Mouse (Mus musculus) myocyte (in vitro differentiated cells): ENCODE results near the gene Adam12. TPM values are rescaled to one million over a fixed set of nuclear protein-coding genes. Genes with fewer than 3 reads are reported as not detected.

ENCODE experiments used
- H3K27me3 ChIP-seq: one replicate; pipeline ENCODE4 v1.6.1; 2011; ENCODE audit not compliant: control insufficient read depth, insufficient read depth, insufficient read length
- H3K36me3 ChIP-seq: one replicate; pipeline ENCODE4 v1.6.1; 2011; ENCODE audit not compliant: control insufficient read depth, insufficient read depth
- H3K4me2 ChIP-seq: one replicate; pipeline ENCODE4 v1.6.1; 2011; ENCODE audit warnings: low read depth, control low read depth
- H3K4me3 ChIP-seq: one replicate; pipeline ENCODE4 v1.5.1; 2011; ENCODE audit warnings: mild to moderate bottlenecking, control low read depth, moderate library complexity
- H3K79me2 ChIP-seq: one replicate; pipeline ENCODE4 v1.6.1; 2011; ENCODE audit not compliant: control insufficient read depth, insufficient read depth
- H3ac ChIP-seq: one replicate; pipeline ENCODE4 v1.6.1; 2011; ENCODE audit not compliant: control insufficient read depth, insufficient read length
- CEBPB ChIP-seq: IDR thresholded peaks from 2 replicates; pipeline ENCODE4 v1.6.1; 2011; ENCODE audit warnings: mild to moderate bottlenecking, moderate library complexity; ENCODE audit not compliant: poor library complexity, insufficient read depth, severe bottlenecking
- E2F4 ChIP-seq: IDR thresholded peaks from one replicate; pipeline ENCODE4 v1.6.1; 2011; ENCODE audit warnings: mild to moderate bottlenecking, control low read depth, moderate library complexity; ENCODE audit not compliant: insufficient read depth
- MAX ChIP-seq: IDR thresholded peaks from one replicate; pipeline ENCODE4 v1.6.1; 2011; ENCODE audit warnings: low read depth, mild to moderate bottlenecking, control low read depth
- MYOD1 ChIP-seq, 3 experiments: IDR thresholded peaks; one replicate each; pipeline ENCODE4 v1.6.1; 2011; ENCODE audit warnings: control low read depth in 2 of 3, low read depth in 2 of 3, mild to moderate bottlenecking in 2 of 3, moderate library complexity in 1 of 3; ENCODE audit not compliant: insufficient read length in 2 of 3, control insufficient read depth in 1 of 3
- MYOG ChIP-seq, 3 experiments: IDR thresholded peaks; one replicate each; pipeline ENCODE4 v1.6.1; 2011; ENCODE audit warnings: control low read depth in 2 of 3, low read depth in 2 of 3, mild to moderate bottlenecking in 2 of 3; ENCODE audit not compliant: insufficient read length in 2 of 3, control insufficient read depth in 1 of 3, insufficient read depth in 1 of 3
- POLR2A ChIP-seq: IDR thresholded peaks from one replicate; pipeline ENCODE4 v1.6.1; 2011; ENCODE audit warnings: low read depth, mild to moderate bottlenecking, control low read depth, moderate library complexity; ENCODE audit not compliant: insufficient read length
- POLR2AphosphoS2 ChIP-seq: IDR thresholded peaks from one replicate; pipeline ENCODE4 v1.6.1; 2011; ENCODE audit warnings: low read depth, control low read depth; ENCODE audit not compliant: insufficient read length
- REST ChIP-seq: IDR thresholded peaks from one replicate; pipeline ENCODE4 v1.6.1; 2011; ENCODE audit warnings: mild to moderate bottlenecking, control low read depth, moderate library complexity; ENCODE audit not compliant: insufficient read depth, insufficient read length
- SRF ChIP-seq: IDR thresholded peaks from one replicate; pipeline ENCODE4 v1.6.1; 2011; ENCODE audit warnings: low read depth; ENCODE audit not compliant: control insufficient read depth, insufficient read length
- TCF12 ChIP-seq: IDR thresholded peaks from one replicate; pipeline ENCODE4 v1.6.1; 2011; ENCODE audit warnings: mild to moderate bottlenecking, control low read depth; ENCODE audit not compliant: poor library complexity, insufficient read depth, severe bottlenecking
- TCF3 ChIP-seq: IDR thresholded peaks from one replicate; pipeline ENCODE4 v1.6.1; 2011; ENCODE audit warnings: low read depth, control low read depth; ENCODE audit not compliant: insufficient read length
- USF1 ChIP-seq: IDR thresholded peaks from one replicate; pipeline ENCODE4 v1.6.1; 2011; ENCODE audit warnings: low read depth, mild to moderate bottlenecking, control low read depth, moderate library complexity
- polyA plus RNA-seq: library from polyadenylated mRNA; unstranded; fragments of >200 nt; fragmentation: generic; extraction: Trizol; gene quantifications from one replicate; pipeline ENCODE4 v1.2.1, GENCODE M21; 2012; ENCODE audit warnings: missing spikeins

Gene Adam12
- polyA plus RNA-seq, 1 experiment = 7.2 TPM

DNA sequence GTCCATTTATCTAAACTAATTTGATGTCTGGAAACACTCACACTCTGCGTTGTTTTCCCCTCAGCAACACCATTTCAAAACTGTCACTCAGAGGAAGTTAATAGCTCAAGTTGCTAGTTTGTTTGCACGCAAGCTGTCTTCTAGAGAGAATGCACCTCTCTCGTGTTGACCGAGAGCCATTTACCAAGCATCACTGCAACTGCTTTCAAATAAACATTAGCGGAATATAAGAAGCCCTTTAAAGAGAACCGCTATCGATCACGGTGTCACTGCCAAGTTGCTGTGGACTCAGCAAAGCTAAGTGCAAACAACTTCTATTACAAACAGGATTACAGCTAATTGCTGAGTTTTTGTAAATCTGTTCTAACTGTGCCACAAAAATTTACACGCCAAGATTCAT, 87.8 kb downstream of the Adam12 start:
- H3K36me3 ChIP-seq = no peaks in the 10 kb centered on the region
- no peaks in the 10 kb centered on the region for H3K79me2 ChIP-seq
- no peaks in the 10 kb centered on the region for H3K27me3 ChIP-seq
- no peak overlapping the region for H3K4me3 ChIP-seq
- no peak for TF ChIP-seq POLR2AphosphoS2
- TF ChIP-seq TCF3 = no peak
- TF ChIP-seq TCF12 = no peak
- no peak for TF ChIP-seq REST
- no peak for TF ChIP-seq USF1
- no peak overlapping the region for H3K4me2 ChIP-seq
- no peak overlapping the region for H3ac ChIP-seq

- H3K4me3 ChIP-seq = no peak overlapping the region
- H3ac ChIP-seq = no peak overlapping the region
- H3K27me3 ChIP-seq = no peaks in the 10 kb centered on the region
- no peaks in the 10 kb centered on the region for H3K79me2 ChIP-seq
- no peaks in the 10 kb centered on the region for H3K36me3 ChIP-seq
- no peak overlapping the region for H3K4me2 ChIP-seq
- TF ChIP-seq POLR2A (no peak), MYOG (IDR thresholded peaks at IDR 0.05; ENCODE audit: control insufficient read depth in 1 of 3, insufficient read depth in 1 of 3, insufficient read length in 2 of 3, low read depth in 2 of 3) (no peak), CEBPB (no peak), TCF3 (no peak), SRF (no peak), MYOD1 (IDR thresholded peaks at IDR 0.05; ENCODE audit: control insufficient read depth in 1 of 3, insufficient read length in 2 of 3, low read depth in 2 of 3) (no peak), POLR2AphosphoS2 (no peak), USF1 (no peak), REST (no peak), MAX (no peak), E2F4 (no peak), TCF12 (no peak)
Observed at GRCm38 (mm10) chr7:134139291-134139949, 92.5 kb downstream of the Adam12 start.

- Histone ChIP-seq H3K4me3 (no peak overlapping the region), H3K4me2 (no peak overlapping the region), H3K27me3 (no peaks in the 10 kb centered on the region), H3K79me2 (no peaks in the 10 kb centered on the region), H3K36me3 (no peaks in the 10 kb centered on the region), H3ac (no peak overlapping the region)
- TF ChIP-seq CEBPB = no peak
- no peak for TF ChIP-seq MYOG (IDR thresholded peaks at IDR 0.05; ENCODE audit: control insufficient read depth in 1 of 3, insufficient read depth in 1 of 3, insufficient read length in 2 of 3, low read depth in 2 of 3)
- no peak for TF ChIP-seq TCF3
- no peak for TF ChIP-seq REST
- TF ChIP-seq MYOD1 (IDR thresholded peaks at IDR 0.05; ENCODE audit: control insufficient read depth in 1 of 3, insufficient read length in 2 of 3, low read depth in 2 of 3) = no peak
- no peak for TF ChIP-seq MAX
- TF ChIP-seq SRF = no peak
- no peak for TF ChIP-seq POLR2A
- TF ChIP-seq TCF12 = no peak
- no peak for TF ChIP-seq USF1
- no peak for TF ChIP-seq E2F4
- no peak for TF ChIP-seq POLR2AphosphoS2
Observed at GRCm38 (mm10) chr7:134132323-134132722, 99.6 kb downstream of the Adam12 start.

- no peaks in the 10 kb centered on the region for H3K79me2 ChIP-seq
- H3ac ChIP-seq = no peak overlapping the region
- H3K27me3 ChIP-seq = no peaks in the 10 kb centered on the region
- TF ChIP-seq USF1 (no peak), POLR2A (no peak), SRF (no peak), TCF12 (no peak), E2F4 (no peak), MYOD1 (IDR thresholded peaks at IDR 0.05; ENCODE audit: control insufficient read depth in 1 of 3, insufficient read length in 2 of 3, low read depth in 2 of 3) (no peak), MAX (no peak), REST (no peak)
- H3K4me2 ChIP-seq = no peak overlapping the region
- H3K36me3 ChIP-seq = no peaks in the 10 kb centered on the region
- no peak overlapping the region for H3K4me3 ChIP-seq
Observed at GRCm38 (mm10) chr7:134128087-134128522, 103.8 kb downstream of the Adam12 start.

DNA sequence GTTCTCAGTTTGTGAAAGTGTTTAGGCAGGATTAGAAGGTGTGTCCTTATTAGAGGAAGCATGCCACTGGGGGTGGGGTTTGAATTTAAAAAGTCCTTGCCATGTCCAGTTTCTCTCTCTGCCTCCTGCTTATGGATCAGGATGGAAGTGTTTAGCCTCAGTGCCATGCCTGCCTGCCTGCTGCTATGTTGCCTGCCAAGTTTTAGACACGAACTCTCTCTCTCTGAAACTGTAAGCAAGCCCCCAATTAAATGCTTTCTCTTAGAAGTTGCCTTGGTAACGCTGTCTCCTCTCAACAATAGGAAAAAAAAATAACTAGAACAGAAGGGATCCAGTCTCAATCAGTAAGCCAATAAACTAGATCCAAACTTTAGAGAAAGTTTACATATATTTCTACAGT, 110.5 kb downstream of the Adam12 start:
- Histone ChIP-seq H3K4me2 (no peak overlapping the region), H3K36me3 (no peaks in the 10 kb centered on the region), H3K4me3 (no peak overlapping the region), H3ac (no peak overlapping the region), H3K79me2 (no peaks in the 10 kb centered on the region), H3K27me3 (no peaks in the 10 kb centered on the region)
- no peak for TF ChIP-seq MAX
